In the genomic region with DNA sequence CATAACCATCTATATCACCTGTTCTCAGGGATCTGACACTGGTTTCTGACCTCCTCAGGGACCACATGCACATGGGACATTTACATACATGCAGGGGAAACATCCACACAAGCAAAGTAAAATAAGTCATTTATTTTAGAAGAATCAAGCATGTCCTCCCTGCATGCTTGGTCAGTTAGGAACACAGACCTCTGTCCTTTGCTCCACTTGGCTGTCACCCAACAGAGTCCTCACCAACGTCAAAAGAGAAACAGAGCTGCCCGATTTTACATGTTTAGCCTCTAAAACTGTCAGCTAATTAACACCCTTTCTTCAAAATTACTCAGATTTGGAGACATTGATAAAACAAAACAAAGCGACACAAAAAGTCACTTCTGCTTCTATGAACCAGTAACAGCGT, we compare ENCODE assay signal across 26 mouse cellular contexts.
A peak's percentile ranks its signal among the peaks of the same experiment; 100 is the strongest.
DNase-seq lines count a peak whose midpoint lies in the region; ATAC-seq and TF ChIP-seq lines count a peak whose summit lies in the region.
"Had no signal": no experiment of that assay in that cellular context is flagged by ENCODE, and none has a peak within 500 bp of the region (broad histone marks: within the 10 kb centered on the region; RNA-seq: fewer than 3 reads in every experiment).

No protein-coding gene starts in this region.

- peak; percentile 51; the same call in 1 of the 2 replicates for ATAC-seq in liver, embryonic 16.5 days (ENCODE audit: low read depth)
- no peak for ATAC-seq in kidney, postnatal 0 days (replicated peaks; ENCODE audit: low FRiP score, low read depth)
- ATAC-seq: activated CD4-positive, CD25-positive, alpha-beta regulatory T cell, adult 4 months; forebrain, embryonic 16.5 days; lung, postnatal 0 days; midbrain, embryonic 16.5 days had no signal

- no peak for TF ChIP-seq CTCF in kidney, postnatal 0 days (IDR thresholded peaks at IDR 0.05; ENCODE audit: low read depth)

- H3K4me1 ChIP-seq in liver, embryonic 16.5 days (ENCODE audit: control insufficient read depth, low read depth, low read length) = no peaks in the 10 kb centered on the region
- H3K4me1 ChIP-seq in kidney, postnatal 0 days (replicated peaks; ENCODE audit: insufficient read depth, low read length) = no peaks in the 10 kb centered on the region
- H3K4me1 ChIP-seq: embryonic facial prominence, embryonic 10.5 days; hindbrain, embryonic 12.5 days; liver, embryonic 15.5 days; midbrain, embryonic 10.5 days; neural tube, embryonic 13.5 days had no signal

- H3K4me3 ChIP-seq in liver, embryonic 16.5 days (ENCODE audit: low read depth, low read length) = no peak overlapping the region
- no peak overlapping the region for H3K4me3 ChIP-seq in kidney, postnatal 0 days (replicated peaks; ENCODE audit: low read depth, low read length)
- H3K4me3 ChIP-seq: embryonic facial prominence, embryonic 10.5 days; heart, adult 2 months; hindbrain, embryonic 12.5 days; limb, embryonic 12.5 days; liver, embryonic 15.5 days; midbrain, embryonic 10.5 days; myocyte; neural tube, embryonic 13.5 days had no signal

- no peaks in the 10 kb centered on the region for H3K9me3 ChIP-seq in liver, embryonic 16.5 days (replicated peaks; ENCODE audit: control insufficient read depth, low read length)
- H3K9me3 ChIP-seq in kidney, postnatal 0 days (replicated peaks; ENCODE audit: low read length) = no peaks in the 10 kb centered on the region
- H3K9me3 ChIP-seq: embryonic facial prominence, embryonic 10.5 days; limb, embryonic 12.5 days; liver, embryonic 15.5 days had no signal

- H3K27me3 ChIP-seq in liver, embryonic 16.5 days (ENCODE audit: control insufficient read depth, insufficient read depth, low read depth, low read length) = no peaks in the 10 kb centered on the region
- no peaks in the 10 kb centered on the region for H3K27me3 ChIP-seq in kidney, postnatal 0 days (ENCODE audit: insufficient read depth, low read length)
- H3K27me3 ChIP-seq: hindbrain, embryonic 12.5 days; limb, embryonic 12.5 days; liver, embryonic 15.5 days; neural tube, embryonic 13.5 days had no signal

- no peaks in the 10 kb centered on the region for H3K36me3 ChIP-seq in liver, embryonic 16.5 days (ENCODE audit: control insufficient read depth, insufficient read depth)
- H3K36me3 ChIP-seq in kidney, postnatal 0 days (ENCODE audit: insufficient read depth, low read length) = no peaks in the 10 kb centered on the region
- H3K36me3 ChIP-seq: embryonic facial prominence, embryonic 10.5 days; hindbrain, embryonic 12.5 days; limb, embryonic 12.5 days; liver, embryonic 15.5 days; midbrain, embryonic 10.5 days; neural tube, embryonic 13.5 days had no signal

- H3K4me2 ChIP-seq in liver, embryonic 16.5 days (ENCODE audit: low read depth, low read length) = no peak overlapping the region
- no peak overlapping the region for H3K4me2 ChIP-seq in kidney, postnatal 0 days (ENCODE audit: low read length)
- H3K4me2 ChIP-seq: hindbrain, embryonic 12.5 days; limb, embryonic 12.5 days; liver, embryonic 15.5 days; neural tube, embryonic 13.5 days had no signal

- peak; percentile 36 for DNase-seq in heart, postnatal 4 days
- no peak for DNase-seq in heart, adult 8-10 months (ENCODE audit: low spot score)
- no peak for DNase-seq in liver
- DNase-seq in kidney, postnatal 0 days (ENCODE audit: low spot score) = peak; percentile 19
- DNase-seq in kidney, postnatal 4 days = peak; percentile 37 to 59
- DNase-seq in layer of hippocampus, postnatal 36 days = no peak
- DNase-seq: cerebellum, adult 11 months; cerebellum, adult 9-11 months; gastrocnemius, postnatal 14 days; heart, adult 2 months; layer of hippocampus, adult 9-11 months; retina, postnatal 1 day; right cerebral cortex, postnatal 25 days; spleen, adult 18-20 months had no signal

- no peak overlapping the region for H3K27ac ChIP-seq in liver, embryonic 16.5 days (ENCODE audit: low read length)
- no peak overlapping the region for H3K27ac ChIP-seq in kidney, postnatal 0 days
- H3K27ac ChIP-seq: embryonic facial prominence, embryonic 10.5 days; heart, adult 2 months; hindbrain, embryonic 12.5 days; limb, embryonic 12.5 days; liver, embryonic 15.5 days; midbrain, embryonic 10.5 days; neural tube, embryonic 13.5 days had no signal

- H3K9ac ChIP-seq in liver, embryonic 16.5 days (ENCODE audit: low read depth, low read length) = no peak overlapping the region
- no peak overlapping the region for H3K9ac ChIP-seq in kidney, postnatal 0 days (ENCODE audit: low read depth, low read length)
- H3K9ac ChIP-seq: hindbrain, embryonic 12.5 days; limb, embryonic 12.5 days; liver, embryonic 15.5 days; neural tube, embryonic 13.5 days had no signal

- 62% methylated on average over 4 of the region's 4 CpGs for WGBS in liver, embryonic 16.5 days (ENCODE audit: insufficient replicate concordance)
- 42% methylated on average over 4 of the region's 4 CpGs for WGBS in kidney, postnatal 0 days

Comparison
In these comparisons a context has a peak if more than half of its experiments do, and no peak if none do; other contexts are left out.
1. DNase-seq: peak in heart, postnatal 4 days (single experiment), kidney, postnatal 0 days (single experiment) and kidney, postnatal 4 days (2 of 2); none in heart, adult 8-10 months (single experiment), liver (single experiment) and layer of hippocampus, postnatal 36 days (0 of 2).